Mouse (Mus musculus): ENCODE measurements around the gene Sirt6.

GRCm38 (mm10) chr10:81638101-81638500 lies 10.5 kb upstream of the Sirt6 start:
- TF ChIP-seq CTCF (IDR thresholded peaks at IDR 0.05; ENCODE audit: borderline replicate concordance, insufficient read depth, low read length) (no peak), POLR2A (IDR thresholded peaks at IDR 0.05; ENCODE audit: low read depth, low read length) (no peak)

All from embryonic fibroblast, embryonic 13.5 days (primary cell).